Mouse (Mus musculus): ENCODE data around the gene 2300002M23Rik. TPM values are rescaled to one million over a fixed set of nuclear protein-coding genes. Genes with fewer than 3 reads are reported as not detected.

2300002M23Rik gene
- total RNA-seq, 2 experiments from 2014 or later = not detected

DNA sequence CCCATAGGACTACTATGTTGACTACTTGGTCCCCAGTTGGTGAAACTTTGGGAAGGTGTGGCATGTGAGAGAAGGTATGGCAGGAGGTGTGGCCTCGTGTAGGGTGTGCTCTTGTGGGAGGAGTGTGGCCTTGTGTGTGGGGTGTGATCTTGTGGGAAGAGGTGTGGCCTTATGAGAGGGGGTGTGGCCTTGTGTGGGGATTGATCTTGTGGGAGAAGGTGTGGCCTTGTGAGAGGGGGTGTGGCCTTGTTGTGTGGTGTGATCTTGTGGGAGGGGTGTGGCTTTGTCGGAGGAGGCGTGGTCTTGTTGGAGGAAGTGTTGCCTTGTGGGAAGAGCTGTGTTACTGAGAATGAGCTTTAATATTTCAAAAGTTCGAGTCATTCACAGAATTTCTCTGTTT is 49.9 kb downstream of the 2300002M23Rik start:
- no peak for DNase-seq

Other genes with a start within 250 kb of the 2300002M23Rik start
- 1 to 10 TPM; 1.4 to 1.5 TPM for gene H2-Q1, start 247.0 kb upstream of the 2300002M23Rik start, total RNA-seq (2021)
- 1 to 10 TPM in 1 of 2 experiments, under 1 TPM in 1; 0.70 to 1.4 TPM for gene H2-Q2, start 225.2 kb upstream of the 2300002M23Rik start, total RNA-seq (2021)
- gene H2-Q4, start 187.8 kb upstream of the 2300002M23Rik start, total RNA-seq (2021) = 10 to 100 TPM; 18.5 to 22.0 TPM
- 1 to 10 TPM; 3.2 to 4.6 TPM for gene H2-Q6, start 142.6 kb upstream of the 2300002M23Rik start, total RNA-seq (2021)
- gene H2-Q7, start 128.3 kb upstream of the 2300002M23Rik start, total RNA-seq (2021) = 1 to 10 TPM; 5.1 to 5.2 TPM
- gene H2-Q10, start 97.4 kb upstream of the 2300002M23Rik start, total RNA-seq (2021) = 100 to 1,000 TPM in 1 of 2 experiments, 10 to 100 TPM in 1; 41.1 to 106 TPM
- gene Pou5f1, start 61.4 kb upstream of the 2300002M23Rik start, total RNA-seq (2021) = under 1 TPM; 0.18 to 0.64 TPM
- gene Tcf19, start 50.6 kb upstream of the 2300002M23Rik start, total RNA-seq (2021) = 10 to 100 TPM; 20.3 to 25.1 TPM
- 10 to 100 TPM in 1 of 2 experiments, 1 to 10 TPM in 1; 9.9 to 15.8 TPM for gene Cchcr1, start 50.4 kb upstream of the 2300002M23Rik start, total RNA-seq (2021)
- not detected for gene Psors1c2, start 34.2 kb upstream of the 2300002M23Rik start, total RNA-seq (2021)
- gene Cdsn, start 15.3 kb upstream of the 2300002M23Rik start, total RNA-seq (2021) = under 1 TPM; 0.24 to 0.30 TPM
- gene Sfta2, start 34.1 kb downstream of the 2300002M23Rik start, total RNA-seq (2021) = not detected
- gene Gm9573, start 59.2 kb downstream of the 2300002M23Rik start, total RNA-seq (2021) = not detected
- gene Mucl3, start 76.2 kb downstream of the 2300002M23Rik start, total RNA-seq (2021) = not detected
- gene Vars2, start 100.1 kb downstream of the 2300002M23Rik start, total RNA-seq (2021) = 10 to 100 TPM; 49.2 to 66.4 TPM
- 10 to 100 TPM; 27.6 to 32.2 TPM for gene Gtf2h4, start 106.3 kb downstream of the 2300002M23Rik start, total RNA-seq (2021)
- 10 to 100 TPM; 33.7 to 39.6 TPM for gene Ddr1, start 137.2 kb downstream of the 2300002M23Rik start, total RNA-seq (2021)